Mouse (Mus musculus) liver, adult 2 months (tissue): ENCODE data around the gene Snapc4. TPM values are rescaled to one million over a fixed set of nuclear protein-coding genes. Genes with fewer than 3 reads are reported as not detected.

Source experiments
- DNase-seq: peaks from one replicate; pipeline ENCODE4 v3.0.0-alpha.2; 2011; ENCODE audit warnings: low read depth, low spot score; ENCODE audit errors: extremely low read depth
- H3K27ac ChIP-seq: fragments of 200-500 bp; replicated peaks from 2 replicates; pipeline ENCODE4 v1.5.1; 2012; ENCODE audit warnings: low read depth, mild to moderate bottlenecking, control low read depth, inconsistent platforms, low read length; ENCODE audit not compliant: insufficient read depth
- H3K27me3 ChIP-seq: fragments of 200-500 bp; 2 replicates; pipeline ENCODE4 v1.6.1; 2012; ENCODE audit warnings: mild to moderate bottlenecking, moderate library complexity, low read length, inconsistent platforms; ENCODE audit not compliant: control insufficient read depth, insufficient read depth
- H3K36me3 ChIP-seq: fragments of 200-500 bp; 2 replicates; pipeline ENCODE4 v1.6.1; 2012; ENCODE audit warnings: low read length, inconsistent platforms; ENCODE audit not compliant: control insufficient read depth, insufficient read depth
- H3K4me1 ChIP-seq: fragments of 200-500 bp; 2 replicates; pipeline ENCODE4 v1.6.1; 2011; ENCODE audit warnings: low read length; ENCODE audit not compliant: control insufficient read depth, insufficient read depth
- H3K4me3 ChIP-seq: fragments of 200-500 bp; 2 replicates; pipeline ENCODE4 v1.5.1; 2011; ENCODE audit warnings: low read depth, mild to moderate bottlenecking, control low read depth, low read length, moderate library complexity; ENCODE audit not compliant: insufficient read depth
- H3K79me2 ChIP-seq: fragments of 200-500 bp; 2 replicates; pipeline ENCODE4 v1.6.1; 2012; ENCODE audit warnings: inconsistent platforms, mild to moderate bottlenecking, low read length, moderate library complexity; ENCODE audit not compliant: control insufficient read depth, insufficient read depth
- H3K9ac ChIP-seq: fragments of 200-500 bp; 2 replicates; pipeline ENCODE4 v1.6.1; 2012; ENCODE audit warnings: low read depth, mild to moderate bottlenecking, control low read depth, inconsistent platforms, low read length
- CTCF ChIP-seq: fragments of 200-500 bp; IDR thresholded peaks from 2 replicates; pipeline ENCODE4 v1.5.1; 2011; ENCODE audit warnings: low read depth, low read length, control low read depth
- POLR2A ChIP-seq: fragments of 200-500 bp; IDR thresholded peaks from 2 replicates; pipeline ENCODE4 v1.6.1; 2011; ENCODE audit warnings: low read length, control low read depth; ENCODE audit not compliant: insufficient read depth; ENCODE audit errors: extremely low read depth
- WGBS: fragments of 180-500 bp; shearing (Covaris S2); methylation state at CpG from one replicate; pipeline ENCODE4 v1.1.7; 2018; 5-methylcytosine and 5-hydroxymethylcytosine counted together
- polyA plus RNA-seq: library from polyadenylated mRNA; depleted of rRNA; stranded (reverse); fragments of >200 nt; gene quantifications from 2 replicates; pipeline ENCODE4 v1.2.3, GENCODE M21; 2012
- total RNA-seq: library from RNA; depleted of rRNA; stranded (reverse); fragments of >200 nt; gene quantifications from 2 replicates; pipeline ENCODE4 v1.2.3, GENCODE M21; 2014

Gene Snapc4
- total and polyA plus RNA-seq, 2 experiments = 7.5 to 14.3 TPM

GRCm38 (mm10) chr2:26372396-26372795, 8.1 kb downstream of the Snapc4 start:
- Histone ChIP-seq H3K9ac (no peak overlapping the region), H3K27ac (no peak overlapping the region), H3K4me1 (no peaks in the 10 kb centered on the region), H3K27me3 (no peaks in the 10 kb centered on the region), H3K79me2 (no peaks in the 10 kb centered on the region), H3K36me3 (peaks cover 33% of the 10 kb centered on the region), H3K4me3 (no peak overlapping the region)
- 95% methylated on average over 8 of the region's 8 CpGs for WGBS
- DNase-seq = no peak
- TF ChIP-seq POLR2A = no peak
- no peak for TF ChIP-seq CTCF

- no peak for DNase-seq
- H3K79me2 ChIP-seq = no peaks in the 10 kb centered on the region
- WGBS = 14% methylated on average over 1 of the region's 1 CpGs
- no peak overlapping the region for H3K4me3 ChIP-seq
- H3K4me1 ChIP-seq = no peaks in the 10 kb centered on the region
- no peaks in the 10 kb centered on the region for H3K27me3 ChIP-seq
- no peak overlapping the region for H3K27ac ChIP-seq
- TF ChIP-seq CTCF (no peak), POLR2A (no peak)
- no peak overlapping the region for H3K9ac ChIP-seq
- peaks cover 21% of the 10 kb centered on the region for H3K36me3 ChIP-seq
Observed at GRCm38 (mm10) chr2:26368572-26368971, 11.9 kb downstream of the Snapc4 start.

- no peak for TF ChIP-seq POLR2A
- TF ChIP-seq CTCF = no peak
- Histone ChIP-seq H3K4me3 (no peak overlapping the region), H3K4me1 (no peaks in the 10 kb centered on the region), H3K27me3 (no peaks in the 10 kb centered on the region), H3K27ac (no peak overlapping the region), H3K9ac (no peak overlapping the region), H3K79me2 (no peaks in the 10 kb centered on the region), H3K36me3 (peaks cover 17% of the 10 kb centered on the region)
- 98% methylated on average over 6 of the region's 6 CpGs for WGBS
- no peak for DNase-seq
Observed at GRCm38 (mm10) chr2:26367911-26368310, 12.5 kb downstream of the Snapc4 start.

GRCm38 (mm10) chr2:26364738-26365465, 15.6 kb downstream of the Snapc4 start:
- 65% methylated on average over 10 of the region's 10 CpGs for WGBS
- Histone ChIP-seq H3K9ac (no peak overlapping the region), H3K4me1 (no peaks in the 10 kb centered on the region), H3K79me2 (no peaks in the 10 kb centered on the region), H3K4me3 (no peak overlapping the region), H3K36me3 (peaks cover 8% of the 10 kb centered on the region; the same call in 1 of the 2 replicates), H3K27me3 (no peaks in the 10 kb centered on the region), H3K27ac (no peak overlapping the region)
- no peak for DNase-seq
- TF ChIP-seq CTCF (no peak), POLR2A (no peak)

- WGBS = 75% methylated on average over 5 of the region's 5 CpGs
- Histone ChIP-seq H3K4me3 (no peak overlapping the region), H3K4me1 (no peaks in the 10 kb centered on the region), H3K9ac (no peak overlapping the region), H3K27me3 (no peaks in the 10 kb centered on the region), H3K36me3 (peaks cover 5% of the 10 kb centered on the region; the same call in 1 of the 2 replicates), H3K27ac (no peak overlapping the region), H3K79me2 (no peaks in the 10 kb centered on the region)
- no peak for DNase-seq
- TF ChIP-seq CTCF = no peak
- no peak for TF ChIP-seq POLR2A
Observed at GRCm38 (mm10) chr2:26363481-26363880, 17.0 kb downstream of the Snapc4 start.

- Histone ChIP-seq H3K4me1 (no peaks in the 10 kb centered on the region), H3K27me3 (no peaks in the 10 kb centered on the region), H3K9ac (no peak overlapping the region), H3K36me3 (peaks cover 3% of the 10 kb centered on the region; the same call in 1 of the 2 replicates), H3K79me2 (no peaks in the 10 kb centered on the region), H3K4me3 (no peak overlapping the region), H3K27ac (no peak overlapping the region)
- no peak for DNase-seq
- TF ChIP-seq CTCF (no peak), POLR2A (no peak)
- WGBS = 94% methylated on average over 5 of the region's 5 CpGs
Observed at GRCm38 (mm10) chr2:26362991-26363390, 17.5 kb downstream of the Snapc4 start.
